Mouse (Mus musculus) olfactory bulb, adult 2 months (tissue): ENCODE data around the gene Ptgs1. TPM values are rescaled to one million over a fixed set of nuclear protein-coding genes. Genes with fewer than 3 reads are reported as not detected.

Experiments used
- H3K27ac ChIP-seq: fragments of 200-500 bp; 2 replicates; pipeline ENCODE4 v1.5.1; 2012; ENCODE audit warnings: low read depth, low read length; ENCODE audit not compliant: insufficient read depth
- H3K4me1 ChIP-seq: fragments of 200-500 bp; 2 replicates; pipeline ENCODE4 v1.6.1; 2012; ENCODE audit warnings: low read length; ENCODE audit not compliant: control insufficient read depth, insufficient read depth
- H3K4me3 ChIP-seq: fragments of 200-500 bp; 2 replicates; pipeline ENCODE4 v1.5.1; 2012; ENCODE audit warnings: mild to moderate bottlenecking, low read depth, low read length, moderate library complexity; ENCODE audit not compliant: insufficient read depth
- CTCF ChIP-seq: fragments of 200-500 bp; IDR thresholded peaks from 2 replicates; pipeline ENCODE4 v1.5.1; 2012; ENCODE audit warnings: low read depth, mild to moderate bottlenecking, low read length, moderate library complexity; ENCODE audit not compliant: insufficient read depth
- POLR2A ChIP-seq: fragments of 200-500 bp; IDR thresholded peaks from 2 replicates; pipeline ENCODE4 v1.6.1; 2012; ENCODE audit warnings: mild to moderate bottlenecking, low read depth, low read length, moderate library complexity; ENCODE audit not compliant: insufficient read depth
- WGBS: fragments of 180-500 bp; shearing (Covaris S2); methylation state at CpG from one replicate; pipeline ENCODE4 v1.1.7; 2018; 5-methylcytosine and 5-hydroxymethylcytosine counted together
- polyA plus RNA-seq: library from polyadenylated mRNA; stranded (reverse); fragments of >200 nt; gene quantifications from 2 replicates; pipeline ENCODE4 v1.2.4, GENCODE M21; 2012; ENCODE audit warnings: low replicate concordance; ENCODE audit not compliant: missing spikeins, insufficient read depth, insufficient read length

The Ptgs1 gene
- polyA plus RNA-seq, 1 experiment: not detected

DNA sequence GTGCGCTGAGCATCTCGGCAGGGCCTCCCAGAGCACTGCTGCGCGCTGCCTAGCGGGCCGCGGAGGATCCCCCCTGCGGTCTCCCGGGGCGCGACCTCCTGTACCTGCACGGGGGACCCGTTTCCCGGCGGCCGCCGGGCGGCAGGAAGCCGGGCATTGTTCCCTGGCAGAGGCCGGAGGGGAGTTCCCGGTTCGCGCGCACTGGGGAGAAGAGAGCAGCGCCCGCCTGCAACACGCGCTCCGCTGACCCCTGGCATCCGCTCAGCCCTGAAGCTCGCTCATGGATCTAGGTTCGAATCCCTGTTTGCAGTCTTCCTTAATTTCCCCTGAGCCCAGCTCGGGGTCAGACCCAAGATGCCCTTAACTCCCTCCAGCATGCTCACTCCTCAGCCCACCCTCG lies 19.4 kb upstream of the Ptgs1 start:
- Histone ChIP-seq H3K4me1 (no peaks in the 10 kb centered on the region), H3K27ac (no peak overlapping the region), H3K4me3 (no peak overlapping the region)
- no peak for TF ChIP-seq POLR2A
- TF ChIP-seq CTCF: no peak
- WGBS: 33% methylated on average over 32 of the region's 34 CpGs

GRCm38 (mm10) chr2:36211785-36212184 lies 18.4 kb upstream of the Ptgs1 start:
- 65% methylated on average over 7 of the region's 7 CpGs for WGBS
- H3K27ac ChIP-seq: no peak overlapping the region
- TF ChIP-seq POLR2A (no peak), CTCF (no peak)
- H3K4me1 ChIP-seq: no peaks in the 10 kb centered on the region
- no peak overlapping the region for H3K4me3 ChIP-seq

DNA sequence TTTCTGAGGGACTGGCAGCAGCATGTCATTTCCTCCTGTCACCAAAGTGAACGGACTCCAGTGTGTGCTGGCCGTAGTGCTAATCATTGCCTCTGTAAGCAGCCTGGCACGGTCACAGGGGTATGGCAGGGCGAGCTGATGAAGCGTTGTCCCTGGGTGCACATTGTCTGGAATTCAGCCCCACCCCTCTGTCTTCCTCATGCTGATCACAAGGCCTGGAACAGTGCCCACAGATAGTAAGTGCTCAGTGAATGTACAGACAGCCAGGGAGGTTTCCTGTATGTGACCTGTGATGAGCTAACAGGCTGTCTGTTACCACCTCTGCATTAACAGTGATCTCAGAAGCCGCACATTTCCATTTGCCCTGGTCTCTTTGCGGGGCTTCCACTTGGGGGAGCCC lies 17.1 kb upstream of the Ptgs1 start:
- Histone ChIP-seq H3K4me1 (no peaks in the 10 kb centered on the region), H3K4me3 (no peak overlapping the region), H3K27ac (no peak overlapping the region)
- TF ChIP-seq CTCF (no peak), POLR2A (no peak)
- 51% methylated on average over 7 of the region's 7 CpGs for WGBS

GRCm38 (mm10) chr2:36214023-36214422 lies 16.2 kb upstream of the Ptgs1 start:
- no peak overlapping the region for H3K27ac ChIP-seq
- WGBS: 3% methylated on average over 8 of the region's 8 CpGs
- no peak for TF ChIP-seq POLR2A
- TF ChIP-seq CTCF: peak; percentile 64; the same call in 1 of the 2 replicates
- H3K4me3 ChIP-seq: no peak overlapping the region
- no peaks in the 10 kb centered on the region for H3K4me1 ChIP-seq

GRCm38 (mm10) chr2:36214425-36214824 lies 15.8 kb upstream of the Ptgs1 start:
- no peak for TF ChIP-seq CTCF
- TF ChIP-seq POLR2A: no peak
- no peaks in the 10 kb centered on the region for H3K4me1 ChIP-seq
- H3K4me3 ChIP-seq: no peak overlapping the region
- WGBS: 59% methylated on average over 5 of the region's 5 CpGs
- H3K27ac ChIP-seq: no peak overlapping the region

DNA sequence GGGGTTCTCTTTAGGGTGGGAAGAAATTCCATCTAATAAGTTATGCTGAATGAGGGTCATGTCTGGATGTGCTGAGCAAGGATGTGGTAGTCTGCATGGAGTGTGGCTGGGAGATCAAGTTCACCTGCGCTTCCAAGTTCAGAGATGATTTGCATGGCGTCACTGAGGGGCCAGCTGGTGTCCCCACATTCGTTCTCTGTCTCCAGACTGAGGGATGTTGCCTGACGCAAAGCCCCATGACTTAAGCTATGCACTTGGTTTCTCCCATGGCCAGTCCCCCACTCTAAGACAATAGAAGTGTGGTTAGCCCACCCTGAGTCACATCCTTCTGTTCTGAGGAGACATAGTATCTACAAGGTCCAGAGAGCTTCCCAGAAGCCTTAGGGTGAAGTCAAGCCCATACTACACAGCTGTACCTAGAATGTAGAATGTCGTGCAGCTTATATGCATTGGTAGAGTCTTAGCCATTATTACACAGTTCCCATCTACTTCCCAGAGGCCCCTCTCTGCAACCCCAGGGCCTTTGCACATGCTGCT lies 15.0 kb upstream of the Ptgs1 start:
- TF ChIP-seq POLR2A (no peak), CTCF (no peak)
- 95% methylated on average over 5 of the region's 5 CpGs for WGBS
- H3K27ac ChIP-seq: no peak overlapping the region
- H3K4me1 ChIP-seq: no peaks in the 10 kb centered on the region
- no peak overlapping the region for H3K4me3 ChIP-seq

DNA sequence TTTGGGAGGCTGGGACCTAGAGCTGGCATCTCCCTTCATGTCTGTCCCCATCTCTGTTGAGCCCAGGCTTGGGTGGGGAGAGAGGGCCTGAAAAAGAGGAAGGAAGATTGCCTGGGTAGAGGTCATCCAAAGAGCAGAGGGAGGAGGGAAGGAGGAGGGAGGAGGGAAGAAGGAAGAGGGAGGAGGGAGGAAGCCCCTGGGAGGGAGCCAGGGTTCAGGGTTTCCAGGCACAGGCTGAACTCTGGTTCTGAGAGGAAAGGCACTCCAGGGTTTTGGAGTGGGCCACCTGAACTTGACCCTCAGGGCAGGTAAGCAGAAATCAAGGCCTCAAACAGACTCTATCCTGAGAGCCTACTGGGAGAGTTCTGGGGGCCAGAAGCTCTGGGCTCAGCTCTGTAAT lies 13.7 kb upstream of the Ptgs1 start:
- no peak overlapping the region for H3K27ac ChIP-seq

GRCm38 (mm10) chr2:36216953-36217573 lies 13.2 kb upstream of the Ptgs1 start:
- no peak overlapping the region for H3K4me3 ChIP-seq
- no peak for TF ChIP-seq POLR2A
- no peak for TF ChIP-seq CTCF
- 64% methylated on average over 4 of the region's 4 CpGs for WGBS
- no peak overlapping the region for H3K27ac ChIP-seq
- no peaks in the 10 kb centered on the region for H3K4me1 ChIP-seq

More for the DNA sequence above, 13.7 kb upstream of the Ptgs1 start:
- TF ChIP-seq CTCF (no peak), POLR2A (no peak)
- Histone ChIP-seq H3K4me1 (no peaks in the 10 kb centered on the region), H3K4me3 (no peak overlapping the region)

GRCm38 (mm10) chr2:36217692-36218233 lies 12.5 kb upstream of the Ptgs1 start:
- TF ChIP-seq POLR2A (no peak), CTCF (no peak)
- no peak overlapping the region for H3K4me3 ChIP-seq
- no peaks in the 10 kb centered on the region for H3K4me1 ChIP-seq
- WGBS: 73% methylated on average over 5 of the region's 5 CpGs
- no peak overlapping the region for H3K27ac ChIP-seq
